Mouse (Mus musculus) embryonic fibroblast, embryonic 13.5 days (primary cell): ENCODE results near the gene Urad.

Source experiments
- CTCF ChIP-seq: IDR thresholded peaks from 2 replicates; pipeline ENCODE4 v1.5.1; 2011; ENCODE audit warnings: mild to moderate bottlenecking, control low read depth, low read length, moderate library complexity, borderline replicate concordance; ENCODE audit not compliant: insufficient read depth
- POLR2A ChIP-seq: IDR thresholded peaks from 2 replicates; pipeline ENCODE4 v1.6.1; 2011; ENCODE audit warnings: low read depth, mild to moderate bottlenecking, control low read depth, low read length, moderate library complexity

GRCm38 (mm10) chr5:147305166-147305565, 17.1 kb downstream of the Urad start:
- no peak for TF ChIP-seq CTCF
- no peak for TF ChIP-seq POLR2A
